Mouse (Mus musculus) ES-E14 (cell line): ENCODE measurements around the gene Pigu.

Experiments
- CHD2 ChIP-seq: IDR thresholded peaks from 2 replicates; pipeline ENCODE4 v1.6.1; 2014; ENCODE audit warnings: mild to moderate bottlenecking, low read depth, low read length, inconsistent platforms
- MAFK ChIP-seq: IDR thresholded peaks from 2 replicates; pipeline ENCODE4 v1.6.1; 2014; ENCODE audit warnings: mild to moderate bottlenecking, low read depth, low read length, inconsistent platforms; ENCODE audit not compliant: insufficient read depth
- ZC3H11A ChIP-seq: IDR thresholded peaks from 2 replicates; pipeline ENCODE4 v1.6.1; 2012; ENCODE audit warnings: low read depth, mild to moderate bottlenecking, inconsistent platforms, low read length, borderline replicate concordance
- ZNF384 ChIP-seq: IDR thresholded peaks from 2 replicates; pipeline ENCODE4 v1.6.1; 2012; ENCODE audit warnings: low read depth, low read length, inconsistent platforms

DNA sequence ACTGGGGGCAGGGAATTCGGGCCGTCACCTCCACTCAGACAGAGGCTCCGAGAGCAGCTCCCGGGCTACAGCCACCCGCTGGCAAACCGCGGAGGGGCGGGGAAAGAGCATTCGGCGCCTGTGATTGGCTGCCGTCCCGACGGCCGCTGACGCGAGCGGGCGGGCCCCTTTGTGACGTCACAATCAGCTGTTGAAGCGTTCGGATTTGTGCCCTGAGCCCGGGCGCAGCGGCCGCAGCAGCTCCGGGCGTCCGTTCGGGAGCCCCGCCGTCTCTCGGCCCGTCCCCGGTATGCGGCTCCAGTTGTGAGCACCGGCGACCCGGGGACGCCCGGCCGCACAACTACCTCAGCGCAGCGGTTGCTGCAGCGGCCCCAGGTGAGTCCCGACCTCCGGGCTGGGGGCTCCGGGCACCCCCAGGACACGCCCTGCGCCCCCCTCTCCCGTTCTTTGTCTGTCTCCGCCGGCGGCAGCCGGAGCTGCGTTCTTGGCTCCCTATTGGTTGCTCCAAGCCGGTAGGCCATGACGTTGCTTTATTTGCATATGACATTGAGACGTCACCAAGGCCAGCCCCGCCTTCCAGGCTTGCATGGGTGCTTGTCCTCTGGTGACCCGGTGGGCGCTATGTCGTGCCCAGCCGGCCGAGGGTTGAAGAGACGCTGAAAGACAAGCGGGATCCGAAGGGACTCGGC, 24.6 kb upstream of the Pigu start:
- no peak for TF ChIP-seq ZC3H11A
- TF ChIP-seq MAFK: no peak
- TF ChIP-seq CHD2: no peak
- TF ChIP-seq ZNF384: no peak
